Mouse (Mus musculus) lung, postnatal 4 days (tissue): ENCODE data around the gene Arhgef39.

ENCODE experiments used
- DNase-seq, 2 experiments: peaks; one replicate each; pipeline ENCODE4 v3.0.0; 2021

Gene Arhgef39

DNA sequence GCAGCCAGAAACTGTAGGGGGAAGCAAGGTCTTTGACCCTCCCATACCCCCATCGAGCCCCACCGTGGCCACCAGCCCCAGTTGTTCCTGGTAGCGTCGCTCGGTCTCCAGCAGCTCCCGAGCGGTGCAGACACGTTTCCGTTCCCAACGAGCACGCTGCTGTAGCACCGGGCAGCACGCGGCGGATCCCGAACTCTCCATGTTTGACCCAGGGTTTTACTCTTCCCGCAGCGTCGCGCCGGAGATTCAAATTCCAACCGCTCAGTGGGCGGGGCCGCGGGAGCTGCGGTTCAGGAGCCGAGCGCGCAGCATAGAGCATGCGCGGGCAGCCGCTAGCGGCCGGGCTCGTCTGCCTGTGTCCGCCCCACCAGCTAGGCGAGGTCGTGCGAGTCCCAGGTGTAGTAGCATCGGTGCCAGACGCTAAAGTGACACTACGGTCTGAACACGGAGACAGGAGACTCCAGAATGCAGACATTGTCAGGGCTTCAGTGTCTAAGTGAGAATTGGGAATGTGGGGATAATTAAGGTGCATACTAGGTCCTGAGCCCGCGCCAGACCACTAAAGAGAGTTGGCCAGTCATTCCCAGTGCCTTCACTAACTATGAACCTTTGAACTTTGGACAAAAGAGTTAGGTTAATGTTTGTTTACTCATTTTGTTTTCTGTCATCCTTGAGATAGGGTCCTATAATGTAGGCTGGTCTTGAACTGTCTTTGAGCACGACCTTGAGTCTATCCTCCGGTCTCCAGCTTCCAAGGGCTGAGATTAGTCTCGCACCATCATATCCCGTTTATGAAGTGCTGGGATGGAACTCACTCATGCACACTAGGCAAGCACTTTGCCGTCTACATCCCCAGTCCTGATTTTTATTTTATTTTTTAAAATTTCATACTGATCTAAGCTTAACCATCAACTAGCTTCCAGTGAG is at the start of gene Arhgef39:
Arhgef39 (minus strand) TSS at position 289 of the 927 bp plus-strand sequence.
- DNase-seq: peak; percentile 87 to 89

DNA sequence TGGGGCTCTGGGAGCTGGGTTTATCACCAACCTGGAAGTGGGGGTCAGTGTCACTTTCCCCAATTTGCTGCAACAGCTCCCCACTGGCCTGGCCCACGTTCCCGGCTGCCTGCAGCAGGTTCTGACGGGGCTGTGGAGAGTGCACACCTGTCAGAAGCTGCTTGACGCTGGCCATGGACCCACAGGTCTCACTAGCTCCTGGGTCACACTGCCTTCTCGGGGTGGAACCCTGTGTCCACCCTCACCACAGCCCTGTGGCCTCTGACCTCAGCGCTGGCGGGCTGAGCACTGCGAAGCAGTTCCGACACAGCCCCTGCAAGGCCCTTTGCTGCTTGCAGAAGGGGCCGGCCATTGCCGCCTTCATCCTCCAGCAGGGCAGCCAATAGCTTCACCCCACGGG is 49.6 kb upstream of the Arhgef39 start:
- peak in 1 of 2 experiments; percentile 22 for DNase-seq

GRCm38 (mm10) chr4:43547160-43547559 is 47.7 kb upstream of the Arhgef39 start:
- peak in 1 of 2 experiments; percentile 19 for DNase-seq

- DNase-seq: peak in 1 of 2 experiments; percentile 15
Measured at GRCm38 (mm10) chr4:43546375-43547047, 47.0 kb upstream of the Arhgef39 start.

DNA sequence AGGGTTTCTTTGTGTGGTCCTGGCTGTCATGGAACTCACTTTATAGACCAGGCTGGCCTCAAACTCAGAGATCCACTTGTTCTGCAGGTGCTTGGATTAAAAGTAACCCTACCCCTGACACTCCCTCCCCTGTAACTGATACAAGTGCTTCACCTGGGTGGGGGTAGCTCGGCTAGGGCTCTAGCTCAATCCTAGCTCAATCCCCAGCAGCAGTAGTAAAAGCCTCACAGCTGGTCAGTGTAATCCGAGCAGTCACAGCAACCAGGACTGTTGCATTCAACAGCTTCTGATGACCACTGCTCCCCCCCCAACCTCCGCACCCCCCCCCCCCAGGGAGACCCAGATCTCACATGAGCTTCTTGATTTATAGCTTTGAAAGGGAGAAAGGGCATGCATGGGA is 42.5 kb upstream of the Arhgef39 start:
- DNase-seq: no peak

DNA sequence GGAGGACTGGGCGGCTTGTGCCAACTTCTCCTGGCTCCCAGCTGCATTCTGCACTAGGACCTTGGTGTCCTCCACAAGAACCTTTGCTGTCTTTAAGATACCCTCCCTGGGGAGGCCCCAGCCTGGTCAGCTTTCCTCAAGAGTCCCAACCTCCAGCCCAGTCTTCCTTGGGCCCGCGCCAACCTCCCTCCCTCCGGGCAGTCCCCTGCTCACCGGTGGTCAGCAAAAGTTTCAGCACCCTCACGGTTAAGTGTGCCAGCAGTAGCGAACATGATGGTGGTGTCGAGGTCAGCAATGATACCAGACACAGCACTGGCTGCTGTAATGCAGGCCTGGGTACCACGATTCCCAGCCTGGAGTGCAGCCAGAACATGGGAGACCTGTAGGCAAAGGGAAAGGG is 36.5 kb upstream of the Arhgef39 start:
- DNase-seq: no peak

DNA sequence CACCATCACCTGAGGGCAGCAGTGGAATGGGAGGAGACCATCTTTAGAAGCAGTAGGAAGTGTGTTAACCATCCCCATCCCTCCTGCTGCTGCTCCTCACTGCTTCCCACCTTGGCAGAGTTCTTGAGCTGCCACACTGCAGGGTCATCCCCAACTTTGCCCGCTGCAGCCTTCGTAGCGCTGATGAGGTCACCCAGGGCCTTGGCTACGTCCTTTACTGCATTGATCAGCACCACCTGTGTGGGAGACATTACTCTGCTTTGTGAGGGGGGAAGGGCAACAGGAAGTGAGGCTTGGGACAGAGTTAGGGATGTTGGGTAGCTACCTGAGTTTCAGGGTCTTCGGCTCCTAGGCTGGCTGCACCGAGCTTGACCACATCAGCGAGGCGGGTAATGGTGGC is 36.1 kb upstream of the Arhgef39 start:
- DNase-seq: no peak

GRCm38 (mm10) chr4:43533270-43533669 is 33.8 kb upstream of the Arhgef39 start:
- no peak for DNase-seq

DNA sequence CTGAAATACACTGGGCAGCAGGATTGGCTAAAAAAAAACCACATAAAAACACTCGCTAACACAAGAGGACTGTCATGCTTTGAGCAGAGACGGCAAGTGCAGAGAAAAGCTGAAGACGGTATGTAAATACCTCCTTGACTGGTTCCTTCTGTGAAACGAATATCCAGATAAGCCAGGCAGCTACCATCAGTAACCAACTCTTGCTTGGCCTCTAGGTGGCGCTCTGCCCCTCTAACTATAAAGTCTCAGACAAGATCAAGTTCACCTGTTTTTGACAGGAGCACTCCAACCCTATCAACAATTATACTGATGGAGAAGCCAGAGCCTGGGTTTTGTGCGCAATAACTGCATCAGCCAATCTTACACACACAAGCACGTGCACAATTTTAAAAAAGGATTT is 31.1 kb upstream of the Arhgef39 start:
- DNase-seq: peak; percentile 68 to 82

DNA sequence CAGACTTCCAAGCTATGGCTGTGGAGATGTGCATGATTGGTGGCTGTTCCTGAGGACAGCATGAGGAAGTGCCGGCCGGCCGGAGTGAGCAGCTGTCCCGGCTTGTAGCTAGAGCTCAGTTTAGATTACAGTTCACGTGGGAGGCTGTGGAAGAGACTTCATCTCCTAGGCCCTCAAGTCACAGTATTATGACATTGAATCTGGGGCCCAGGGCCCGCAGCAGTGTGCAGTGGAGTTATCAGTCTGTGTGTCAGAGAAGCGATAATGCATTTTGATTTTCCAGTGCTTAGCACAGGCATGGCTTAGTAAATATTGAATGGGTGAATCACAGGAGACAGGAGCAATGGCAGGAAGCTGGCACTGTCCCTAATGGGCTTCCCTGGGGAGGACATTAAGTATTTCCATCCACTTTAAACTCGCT is 30.6 kb upstream of the Arhgef39 start:
- no peak for DNase-seq

DNA sequence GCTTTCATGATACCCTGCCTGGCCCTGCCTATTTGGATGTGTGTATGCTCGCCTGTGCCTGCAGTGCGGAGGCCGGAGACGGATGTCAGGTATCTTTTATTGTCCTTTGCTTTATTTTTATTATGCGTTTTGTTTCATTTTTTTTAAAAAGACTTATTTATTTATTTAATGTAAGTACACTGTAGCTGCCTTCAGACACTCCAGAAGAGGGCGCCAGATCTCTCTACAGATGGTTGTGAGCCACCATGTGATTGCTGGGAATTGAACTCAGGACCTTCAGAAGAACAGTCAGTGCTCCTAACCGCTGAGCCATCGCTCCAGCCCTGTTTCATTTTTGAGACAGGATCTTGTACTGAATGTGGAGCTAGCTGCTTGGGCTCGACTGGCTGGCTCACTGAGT is 29.0 kb upstream of the Arhgef39 start:
- DNase-seq: no peak

DNA sequence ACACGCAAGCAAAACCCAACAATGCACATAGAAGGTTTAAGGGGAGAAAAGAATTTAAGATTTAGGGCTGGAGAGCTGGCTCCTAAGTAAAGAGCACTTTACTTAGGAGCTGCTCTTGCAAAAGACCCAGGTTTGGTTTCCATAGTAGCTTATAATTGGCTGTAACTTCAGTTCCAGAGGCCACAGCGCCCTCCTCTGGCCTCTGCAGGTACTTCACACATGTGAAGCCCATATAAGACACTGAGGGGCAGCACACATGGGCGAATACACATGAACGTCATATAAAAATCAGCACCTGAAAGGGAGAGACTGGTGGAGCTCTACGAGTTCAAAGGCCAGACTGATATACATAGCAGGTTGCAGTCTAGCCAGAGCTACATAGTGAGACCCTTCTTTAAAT is 28.4 kb upstream of the Arhgef39 start:
- DNase-seq: peak in 1 of 2 experiments; percentile 31

DNA sequence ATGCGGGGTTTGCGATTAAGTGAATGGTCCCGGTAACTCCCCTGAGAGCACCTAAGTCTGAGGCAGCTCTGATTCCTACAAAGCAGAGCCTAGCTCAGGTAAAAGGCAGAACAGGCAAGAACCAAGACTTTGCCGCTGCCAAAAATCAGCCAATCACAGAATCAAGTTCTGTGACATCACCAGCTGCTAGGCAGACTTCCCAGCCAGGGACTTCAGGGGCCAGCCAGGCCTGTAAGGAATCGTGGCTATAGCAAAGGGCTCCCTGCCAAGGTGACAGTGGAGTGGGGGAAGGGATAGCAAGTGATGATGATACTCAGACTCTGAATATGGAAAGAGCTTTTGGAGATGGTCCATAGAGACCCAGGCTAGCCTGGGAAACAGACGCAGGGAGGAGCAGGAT is 20.5 kb upstream of the Arhgef39 start:
- DNase-seq: peak; percentile 86 to 94

GRCm38 (mm10) chr4:43519551-43519950 is 20.1 kb upstream of the Arhgef39 start:
- DNase-seq: no peak

- DNase-seq: no peak
Measured at GRCm38 (mm10) chr4:43515764-43516708, 16.5 kb upstream of the Arhgef39 start.

DNA sequence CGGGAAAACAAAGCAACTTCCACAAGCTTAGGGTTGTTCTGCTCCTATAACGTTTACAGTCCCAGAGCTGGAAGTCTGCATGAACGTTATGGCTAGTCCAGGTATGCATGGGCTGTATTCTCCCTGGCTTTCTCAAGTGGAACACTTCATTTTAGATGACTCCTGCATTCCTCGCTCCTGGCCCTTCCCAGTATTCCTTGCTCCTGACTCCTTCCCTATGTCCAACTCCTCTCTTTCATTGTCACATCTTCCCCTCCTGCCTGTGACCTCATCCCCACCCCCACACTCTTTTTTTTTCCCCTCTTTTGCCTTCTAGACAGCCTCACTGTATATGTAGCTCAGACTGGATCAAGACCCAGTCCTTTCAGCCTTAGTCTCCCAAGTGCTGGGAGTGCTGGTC is 14.3 kb upstream of the Arhgef39 start:
- DNase-seq: no peak

- DNase-seq: no peak
Measured at GRCm38 (mm10) chr4:43513300-43513699, 13.8 kb upstream of the Arhgef39 start.

DNA sequence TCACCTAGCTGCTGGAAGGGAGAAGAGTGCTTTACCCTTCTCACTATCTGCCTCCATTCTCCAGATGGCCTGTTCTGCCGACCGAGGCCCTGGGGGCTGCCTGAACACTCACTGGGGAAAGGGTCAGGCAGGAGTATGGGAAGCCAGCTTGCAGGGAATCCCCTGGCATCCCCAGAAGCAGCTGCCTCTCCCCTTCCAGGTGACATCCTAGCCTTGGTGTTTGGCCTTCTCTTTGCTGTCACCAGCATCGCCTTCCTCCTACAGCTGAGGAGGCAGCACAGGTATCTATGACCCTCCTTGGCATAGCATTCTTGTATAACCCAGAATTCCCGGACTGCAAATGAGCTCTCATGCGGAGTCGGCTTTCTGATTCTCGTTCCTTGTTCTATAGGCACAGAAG is 13.2 kb upstream of the Arhgef39 start:
- no peak for DNase-seq

DNA sequence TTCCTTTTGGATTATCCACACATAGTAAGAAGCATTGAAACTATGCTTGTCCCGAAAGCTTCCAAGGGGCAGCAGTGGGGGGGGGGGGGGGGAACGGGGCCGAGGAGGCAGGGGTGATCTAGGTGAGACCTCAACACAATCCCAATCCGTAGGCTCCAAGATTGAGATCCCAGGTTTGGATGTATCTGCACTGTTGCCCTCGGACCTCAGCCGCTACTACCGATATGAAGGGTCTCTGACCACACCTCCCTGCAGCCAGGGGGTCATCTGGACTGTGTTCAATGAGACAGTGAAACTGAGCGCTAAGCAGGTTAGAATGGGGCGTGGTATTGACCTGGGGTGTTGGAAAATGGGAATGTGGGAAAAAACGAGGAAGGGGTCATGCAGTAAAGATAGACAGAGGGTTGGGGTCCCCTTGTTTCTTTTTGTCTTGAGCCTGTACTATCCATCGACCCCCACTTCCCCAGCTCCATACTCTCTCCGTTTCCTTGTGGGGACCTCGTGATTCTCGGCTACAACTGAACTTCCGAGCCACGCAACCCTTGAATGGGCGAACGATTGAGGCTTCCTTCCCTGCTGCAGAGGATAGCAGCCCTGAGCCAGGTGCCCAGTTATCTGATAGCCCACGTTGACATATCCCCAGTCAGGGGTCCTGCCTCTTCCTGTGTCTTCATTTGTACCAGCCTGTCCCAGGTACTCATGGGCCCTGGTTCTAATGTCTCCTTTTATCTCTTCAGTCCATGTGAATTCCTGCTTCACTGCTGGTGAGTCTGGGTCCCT is 12.4 kb upstream of the Arhgef39 start:
- DNase-seq: no peak

DNA sequence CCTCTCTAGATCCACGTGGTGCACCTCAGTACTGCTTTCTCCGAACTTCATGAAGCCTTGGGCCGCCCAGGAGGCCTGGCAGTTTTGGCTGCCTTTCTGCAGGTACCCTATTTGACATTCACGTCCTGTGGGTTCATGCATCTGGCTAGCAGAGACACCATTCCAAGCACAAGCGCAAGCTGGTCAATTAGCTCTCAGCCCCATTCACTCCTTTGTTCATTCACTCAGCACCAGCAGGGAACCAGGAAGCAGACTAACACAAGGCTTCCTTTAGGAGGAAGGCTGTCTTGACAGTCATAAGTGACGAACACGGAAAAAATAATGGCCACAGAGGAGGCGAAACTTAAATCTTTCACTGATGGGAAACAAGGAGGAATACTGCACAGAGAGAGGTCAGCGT is 9.6 kb upstream of the Arhgef39 start:
- no peak for DNase-seq

DNA sequence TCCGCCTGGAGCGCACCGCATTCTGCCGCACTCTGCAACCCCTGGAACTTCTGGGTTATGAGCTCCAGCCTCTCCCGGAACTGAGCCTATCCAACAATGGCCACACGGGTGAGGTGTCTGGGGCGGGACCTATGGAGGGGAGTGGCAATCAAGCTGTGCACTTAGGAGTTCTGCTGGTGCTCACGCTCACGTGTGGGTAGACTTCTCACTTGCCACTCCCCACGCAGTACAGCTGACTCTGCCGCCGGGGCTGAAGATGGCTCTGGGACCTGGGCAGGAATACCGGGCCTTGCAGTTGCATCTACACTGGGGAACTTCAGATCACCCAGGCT is 9.1 kb upstream of the Arhgef39 start:
- DNase-seq: peak; percentile 80 to 81
